Mouse (Mus musculus) frontal cortex, adult 2 months (tissue): ENCODE measurements at regions not wholly inside any gene's neighbourhood (a gene's known extent, or its start where the extent isn't known, plus 50 kb on each side); places are given as distances from the start of the nearest gene placed in this dataset.

Experiments
- DNase-seq, 2 experiments: peaks; one replicate each; pipeline ENCODE4 v3.0.0; 2022; ENCODE audit warnings: low spot score in 1 of 2; ENCODE audit errors: extremely low spot score in 1 of 2

DNA sequence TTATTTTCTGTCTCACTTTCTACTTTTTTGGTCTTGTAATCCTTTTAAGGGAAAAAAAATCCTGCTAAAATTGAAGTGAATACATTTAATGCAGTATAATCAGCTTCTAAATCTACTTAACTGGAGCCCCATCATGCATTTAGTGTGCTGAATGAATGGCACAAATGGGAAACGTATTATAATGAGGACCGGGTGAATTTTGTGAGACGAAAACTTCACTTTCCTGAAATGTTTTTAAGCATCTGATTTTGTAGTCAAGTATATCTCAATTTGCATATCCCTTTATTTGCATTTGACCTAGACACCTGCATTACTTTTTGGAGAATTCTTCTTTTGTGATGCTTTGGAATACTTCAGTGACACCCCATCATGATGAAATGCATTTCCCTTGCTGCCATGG, 889.1 kb downstream of the Epha4 start:
- no peak for DNase-seq

DNA sequence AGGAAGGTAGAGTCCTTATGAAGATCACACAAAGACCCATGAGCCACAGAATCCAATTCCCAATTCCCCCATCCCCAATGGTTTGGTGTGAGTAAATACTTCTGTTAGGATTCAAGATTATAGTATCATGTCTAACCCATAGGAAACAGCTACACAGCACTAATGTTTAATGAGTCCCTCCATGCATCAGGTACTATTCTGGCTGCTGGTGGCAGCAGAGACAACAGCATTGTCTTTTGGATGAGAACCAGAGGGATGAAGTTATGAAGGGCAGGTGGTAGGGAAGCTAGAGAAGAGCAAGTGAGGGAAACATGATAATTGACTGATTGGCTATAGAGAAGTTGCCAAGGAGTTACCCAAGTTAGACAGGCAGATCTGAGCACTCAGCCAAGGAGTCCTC, 885.0 kb downstream of the Epha4 start:
- no peak for DNase-seq

DNA sequence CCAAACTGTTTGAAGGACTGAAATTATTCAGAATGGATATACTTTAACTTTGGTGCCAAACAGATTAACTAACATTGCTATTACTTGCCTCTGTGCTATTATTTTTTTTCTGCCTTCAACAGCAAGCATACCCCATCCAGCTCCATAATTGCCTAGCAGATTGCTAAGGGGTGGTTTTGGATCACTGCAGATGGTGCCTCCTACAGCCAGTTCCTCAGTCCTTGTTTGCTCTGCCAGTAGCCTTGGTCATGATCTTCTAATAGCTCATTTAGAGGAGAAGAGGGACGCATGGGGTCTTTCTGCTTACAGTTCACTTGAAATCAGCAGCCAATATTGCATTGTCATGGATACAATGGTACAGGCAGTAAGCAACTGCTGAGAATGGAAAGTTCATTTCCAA, 880.8 kb downstream of the Epha4 start:
- no peak for DNase-seq

DNA sequence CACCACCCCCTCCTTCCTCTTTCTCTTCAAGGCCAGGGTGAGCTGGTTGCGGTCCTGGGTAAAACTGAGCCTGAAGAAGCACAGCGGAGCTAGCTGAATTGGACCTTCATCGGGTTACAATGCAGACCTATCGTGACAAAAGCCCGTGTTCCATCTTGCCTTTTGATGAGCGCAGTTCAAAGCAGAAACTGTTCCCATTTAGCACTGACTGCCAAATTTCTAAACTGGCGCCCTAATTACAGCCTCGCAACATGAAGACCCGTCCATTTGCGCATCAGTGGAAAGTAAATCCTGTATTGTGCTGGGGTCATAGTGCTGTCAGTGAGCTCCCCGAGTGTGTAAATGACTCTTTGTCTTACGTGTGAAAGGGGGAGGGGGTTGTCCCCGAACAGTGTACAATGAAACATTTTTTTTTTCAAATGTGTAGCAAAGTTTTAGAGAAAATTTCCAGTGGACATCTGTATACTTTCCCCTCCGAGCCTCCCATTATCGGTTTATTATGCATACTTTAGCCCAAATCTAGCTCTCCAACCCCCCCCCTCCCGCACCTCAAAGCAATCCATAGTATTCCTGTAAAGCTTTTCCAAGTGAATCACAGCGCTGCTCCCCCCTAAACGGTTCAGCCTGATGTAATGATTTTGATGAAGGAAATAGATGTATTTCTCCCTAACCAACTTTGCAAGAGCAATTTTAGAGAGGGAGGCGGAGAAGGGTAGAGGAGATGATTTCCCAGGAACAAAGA, 877.4 kb downstream of the Epha4 start:
- DNase-seq: no peak

DNA sequence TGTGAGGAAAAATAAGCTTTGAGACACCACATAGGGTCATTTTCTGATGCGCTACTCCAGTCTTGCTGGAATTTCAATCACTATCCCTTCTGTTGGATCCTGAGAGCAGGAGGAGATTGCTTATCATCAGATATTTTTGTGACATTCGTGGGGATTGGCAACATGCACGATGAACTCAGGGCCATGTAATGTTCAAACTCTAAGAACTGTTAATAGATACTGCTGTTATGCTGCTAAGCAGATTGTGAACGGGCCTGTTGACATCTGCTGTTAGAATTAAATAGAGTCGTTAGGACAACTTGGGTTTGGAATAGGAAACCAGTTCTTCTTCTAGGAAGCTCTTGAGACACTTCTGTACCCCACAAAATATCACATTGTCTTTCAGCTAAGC, 876.9 kb downstream of the Epha4 start:
- no peak for DNase-seq

DNA sequence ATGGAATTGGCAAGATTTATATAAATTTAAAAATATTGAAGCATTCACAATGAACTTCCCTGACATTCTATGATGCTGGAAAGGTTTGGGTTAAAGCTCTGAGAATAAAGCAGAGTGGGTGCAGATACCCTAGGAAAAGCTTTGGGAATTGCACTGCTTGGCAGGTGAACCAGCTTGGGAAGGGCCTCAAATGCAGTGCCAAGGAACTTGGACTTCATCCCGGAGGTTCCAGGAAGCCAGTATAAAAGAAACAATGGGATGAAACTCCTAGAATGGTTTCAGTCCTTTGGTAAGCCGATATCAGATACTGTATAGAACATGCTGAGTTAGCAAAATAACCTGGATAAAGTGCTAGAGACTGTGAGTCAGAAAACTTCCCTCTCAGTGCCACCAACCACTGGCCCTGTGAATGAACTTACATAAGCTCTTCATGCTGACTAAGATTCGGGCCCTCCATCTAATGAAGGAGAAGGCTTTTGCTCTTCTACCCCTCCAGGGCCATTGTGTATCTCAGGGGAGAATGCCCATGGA, 873.6 kb downstream of the Epha4 start:
- no peak for DNase-seq

DNA sequence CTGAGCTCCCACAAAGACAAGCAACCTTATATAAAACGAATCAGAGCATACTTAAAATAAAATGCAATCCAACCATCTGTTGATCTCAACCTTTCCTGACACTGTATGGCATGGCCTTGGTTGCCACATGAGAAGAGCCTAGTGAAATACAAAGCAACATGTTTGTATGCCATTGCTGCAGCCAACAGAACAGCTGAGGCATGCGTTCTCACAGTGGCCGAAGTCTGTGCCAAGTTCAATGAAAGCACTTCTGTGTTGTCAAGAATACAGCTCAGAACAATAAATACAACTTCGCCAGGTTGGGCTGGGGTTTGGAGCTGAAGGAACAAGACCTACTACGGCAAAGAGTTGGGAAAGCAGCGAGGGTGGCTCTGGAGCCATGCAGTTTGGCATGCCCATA, 872.2 kb downstream of the Epha4 start:
- no peak for DNase-seq

DNA sequence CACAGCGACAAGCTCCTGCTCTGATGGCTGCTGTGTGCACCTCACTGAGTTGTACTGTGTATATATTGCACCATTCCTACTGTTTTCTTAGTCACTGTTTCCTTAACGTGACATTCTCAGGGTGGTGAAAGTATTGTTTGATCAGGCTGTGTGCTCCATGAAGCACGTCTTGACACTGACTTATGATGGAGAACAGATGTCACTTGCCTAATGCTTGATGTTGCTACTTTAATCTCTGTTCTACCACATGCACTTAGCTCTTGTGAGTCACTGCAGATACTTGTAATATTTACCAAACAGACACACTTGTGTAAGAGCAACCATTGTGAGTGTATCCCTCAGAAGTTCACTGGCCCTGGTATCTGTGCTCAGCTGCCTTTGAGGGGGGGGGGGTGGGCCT, 870.0 kb downstream of the Epha4 start:
- no peak for DNase-seq

DNA sequence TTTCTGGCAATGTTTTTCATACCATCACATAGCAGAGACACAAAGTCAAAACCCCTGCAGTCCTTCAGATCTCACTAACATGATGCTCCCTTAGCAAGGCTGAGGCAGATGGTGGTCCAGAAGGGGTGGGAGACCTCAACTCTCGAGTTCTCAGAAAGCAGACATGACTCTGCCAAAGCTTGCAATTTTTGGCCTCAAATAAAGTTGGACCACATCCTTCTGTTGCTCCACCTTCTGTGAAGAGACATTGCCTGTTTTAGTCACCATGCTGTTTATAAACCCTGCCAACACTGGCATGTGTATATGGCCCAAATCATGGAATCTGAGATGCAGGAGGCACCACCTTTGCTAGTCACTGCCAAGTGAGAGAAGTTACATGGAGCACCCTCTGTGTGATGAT, 860.1 kb downstream of the Epha4 start:
- no peak for DNase-seq

DNA sequence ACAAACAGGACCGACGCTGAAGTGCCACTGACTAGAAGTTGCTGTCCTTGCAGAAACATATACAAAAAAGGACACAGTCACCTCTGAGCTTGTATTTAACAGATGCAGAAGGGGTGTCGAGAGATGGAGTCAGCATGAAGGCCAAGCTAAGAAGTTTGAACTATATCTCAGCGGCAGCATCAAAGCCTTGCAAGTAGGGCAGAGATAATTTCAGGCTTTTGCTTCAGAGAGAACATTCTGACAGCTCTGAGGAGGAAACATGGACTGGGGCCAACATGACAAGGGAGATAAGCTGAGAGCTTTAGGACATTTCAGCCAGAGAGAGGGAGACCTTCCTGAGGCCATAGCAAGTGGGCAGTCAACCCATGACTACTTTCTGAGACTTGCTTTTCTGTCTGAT, 856.7 kb downstream of the Epha4 start:
- DNase-seq: no peak

DNA sequence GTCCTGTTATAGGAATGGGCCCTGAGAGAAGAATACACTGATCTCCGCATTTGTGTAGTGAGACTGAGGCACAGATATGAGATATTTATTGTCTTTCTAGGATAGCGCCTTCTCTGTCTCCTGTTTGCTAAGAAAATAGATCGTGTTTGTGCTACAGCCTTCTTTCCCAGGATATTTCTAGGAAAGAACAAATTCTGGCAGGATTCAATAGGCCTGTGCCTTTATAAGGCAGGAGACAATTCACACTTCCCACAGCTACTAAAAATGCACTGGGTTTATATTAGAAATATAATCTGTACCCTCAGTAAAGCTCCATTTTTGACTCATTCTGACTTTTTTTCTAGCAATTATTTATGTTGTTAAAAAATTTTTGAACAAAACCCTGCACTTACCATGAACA, 854.7 kb downstream of the Epha4 start:
- peak; percentile 20 to 44 for DNase-seq

DNA sequence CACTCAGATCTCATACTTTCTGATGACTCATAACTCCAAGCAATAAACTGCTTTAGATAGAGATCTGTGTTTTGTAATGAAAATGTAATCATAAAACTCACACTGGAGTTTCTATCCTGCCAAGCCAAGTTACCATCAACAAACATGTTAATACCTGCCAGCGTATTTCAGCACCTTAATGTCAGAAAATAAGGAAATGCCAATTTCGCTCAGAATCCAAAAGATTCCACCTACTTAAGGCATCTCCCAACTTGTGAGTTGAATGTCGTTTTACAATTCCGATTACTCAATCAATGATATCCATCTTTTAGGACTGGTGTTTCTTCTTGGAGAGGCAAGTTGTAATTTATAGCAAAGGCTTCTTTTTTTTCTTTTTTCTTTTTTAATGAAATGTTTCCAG, 850.5 kb downstream of the Epha4 start:
- DNase-seq: no peak

DNA sequence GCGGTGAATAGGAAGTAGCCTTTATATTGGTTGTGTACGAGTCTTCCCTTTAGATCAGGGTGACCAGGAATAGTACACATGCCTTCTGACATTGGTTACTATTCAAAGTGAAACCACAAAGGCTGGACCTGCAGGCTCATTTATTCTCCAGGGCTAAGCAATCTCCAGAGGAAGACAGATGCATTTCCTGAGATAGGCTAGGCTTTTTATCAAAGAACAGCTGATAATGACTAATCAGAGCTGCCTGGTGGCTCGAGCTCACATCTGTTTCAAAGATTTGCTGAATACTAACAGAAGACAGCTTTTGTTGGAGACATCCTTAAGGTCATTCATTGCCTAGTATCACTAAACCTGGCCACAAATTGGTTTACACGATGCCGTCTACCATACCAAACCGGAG, 838.1 kb downstream of the Epha4 start:
- DNase-seq: no peak

DNA sequence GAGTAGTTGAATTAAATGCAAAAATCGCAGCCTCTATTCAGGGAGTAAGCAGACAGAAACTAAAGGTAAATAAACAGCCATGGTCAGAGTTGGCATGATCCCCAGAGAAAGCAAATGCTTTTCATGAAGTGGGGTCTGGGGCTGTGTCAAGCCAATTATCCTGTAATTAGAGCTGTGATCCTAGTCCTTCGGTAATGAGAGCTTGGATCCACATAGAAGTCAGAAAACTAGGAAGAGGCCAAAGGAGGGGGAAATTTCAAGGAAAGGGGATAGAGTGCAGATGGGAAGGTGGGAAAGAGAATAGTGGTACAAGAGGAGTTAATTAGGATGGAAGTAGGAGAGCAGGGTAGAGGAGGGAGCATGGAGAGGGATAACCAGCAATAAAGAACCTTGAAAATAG, 809.3 kb downstream of the Epha4 start:
- DNase-seq: no peak

DNA sequence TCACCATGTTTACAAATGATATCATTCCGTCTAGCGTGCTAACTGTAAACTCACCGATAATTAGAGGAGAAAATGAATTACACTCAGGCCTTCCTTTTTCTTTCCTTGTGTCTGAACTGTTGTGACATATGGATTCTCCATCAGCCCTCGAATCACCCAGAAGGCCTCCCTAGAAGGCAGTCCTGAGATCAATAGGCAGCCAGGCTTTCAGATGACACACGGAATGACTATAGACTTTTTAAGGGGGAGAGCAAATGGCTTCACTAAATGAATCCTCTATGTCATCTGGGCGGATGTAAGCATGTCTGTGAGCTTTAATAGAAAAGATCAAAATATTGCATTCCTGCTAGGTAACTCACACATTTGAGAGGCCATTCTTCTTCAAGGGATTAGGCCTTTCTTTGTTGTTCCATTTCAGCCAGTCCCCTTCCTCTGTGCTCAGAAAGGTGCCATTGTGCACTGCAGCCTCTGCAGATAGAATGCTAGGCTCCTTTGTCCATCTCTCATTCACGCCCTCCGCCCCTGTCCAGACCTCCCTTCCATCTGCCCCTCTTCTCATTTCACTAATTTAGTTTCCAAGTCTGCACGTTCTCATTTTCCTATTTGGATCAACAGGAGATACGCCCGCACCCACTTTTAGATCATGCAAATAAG, 797.1 kb downstream of the Epha4 start:
- no peak for DNase-seq

DNA sequence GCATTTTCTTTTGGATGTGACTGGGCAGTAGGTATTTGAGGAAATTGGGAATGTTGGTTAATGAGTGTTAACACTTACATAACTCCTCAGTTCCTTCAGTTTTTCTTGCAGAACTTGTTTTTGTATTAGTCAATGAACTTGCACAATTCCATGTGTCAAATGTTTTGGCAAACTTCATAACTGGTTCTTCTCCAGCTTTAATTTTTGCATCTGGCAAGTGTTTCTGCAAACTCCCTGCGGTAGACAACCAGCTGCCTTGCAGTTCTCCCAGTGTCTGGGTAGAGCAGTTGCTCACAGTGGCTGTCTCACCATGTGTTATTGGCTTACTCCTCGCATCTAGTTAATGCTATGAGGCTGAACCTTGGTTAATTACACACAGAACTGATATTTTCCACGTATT, 790.4 kb downstream of the Epha4 start:
- peak; percentile 1 to 23 for DNase-seq

DNA sequence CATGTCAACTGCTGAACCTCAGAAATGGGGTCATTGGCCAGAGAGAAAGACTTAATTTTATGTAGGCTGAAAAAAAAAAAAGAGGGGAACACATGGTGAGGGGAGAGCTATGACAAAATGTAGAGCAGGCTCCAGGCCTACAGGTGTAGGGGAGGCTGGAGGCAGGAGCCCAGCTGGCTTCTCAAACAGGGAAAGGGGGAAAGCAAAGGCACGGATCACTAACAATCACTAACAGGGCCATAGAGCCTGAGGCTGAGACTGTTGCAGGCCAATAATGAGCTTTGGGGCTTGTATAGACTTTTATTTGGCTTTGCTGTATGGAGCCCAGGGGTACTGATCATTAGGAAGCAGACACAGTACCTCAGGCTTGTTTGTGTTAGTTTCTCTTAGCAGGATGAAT, 777.9 kb downstream of the Epha4 start:
- DNase-seq: no peak

DNA sequence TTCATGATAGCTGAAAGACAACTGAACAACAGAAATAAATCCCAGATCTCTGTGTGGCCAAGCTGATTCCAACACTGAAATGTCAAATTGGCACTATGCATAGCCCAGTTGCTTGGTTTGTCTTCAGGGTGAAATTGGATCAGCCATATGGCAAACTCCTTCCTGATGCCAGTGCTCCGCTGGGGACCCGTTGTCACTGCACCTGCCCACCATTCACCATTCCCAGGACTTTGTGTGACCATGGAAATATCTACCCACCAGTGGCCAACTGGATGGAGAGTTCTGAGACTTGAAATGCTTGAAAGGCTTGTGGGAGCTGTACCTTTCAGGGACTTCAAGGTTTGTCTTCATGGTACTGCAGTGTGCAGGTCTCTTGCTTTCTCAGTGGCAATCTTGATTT, 777.2 kb downstream of the Epha4 start:
- no peak for DNase-seq

DNA sequence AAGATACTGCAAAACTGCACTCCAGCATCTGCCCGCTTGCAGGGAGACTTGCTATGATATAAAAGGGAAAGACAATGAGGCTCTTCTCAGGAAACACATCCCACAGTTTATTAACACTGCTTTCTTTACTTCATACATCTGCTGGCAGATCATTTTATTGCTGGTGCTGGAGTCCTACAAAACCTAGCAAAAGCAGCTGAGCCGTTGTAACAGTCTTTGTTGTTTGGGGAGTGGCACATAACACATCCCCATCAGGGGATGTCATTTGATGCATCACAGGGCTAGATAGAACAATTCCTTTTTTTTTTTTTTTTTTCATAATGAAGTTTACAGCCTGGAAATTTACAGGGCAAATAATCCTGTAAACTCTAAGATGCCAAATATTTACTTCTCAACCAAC, 742.2 kb downstream of the Epha4 start:
- DNase-seq: no peak

DNA sequence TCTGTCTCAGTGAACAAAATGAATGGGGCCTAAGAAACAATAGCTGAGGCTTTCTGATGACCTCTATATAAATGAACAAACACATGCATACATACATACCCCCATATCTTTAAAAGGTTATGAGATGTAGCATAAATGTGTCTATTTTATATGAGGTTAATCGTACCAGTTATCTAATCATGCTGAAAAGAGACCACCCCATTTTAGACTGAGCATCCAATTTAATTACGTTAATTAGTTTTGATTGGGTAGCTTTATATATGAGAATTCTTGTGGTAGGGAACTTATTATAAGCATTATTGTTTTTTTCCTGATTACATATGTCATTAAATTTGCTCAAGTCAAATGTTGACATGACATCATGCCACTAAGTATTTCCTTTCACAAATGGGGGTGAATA, 728.0 kb downstream of the Epha4 start:
- DNase-seq: no peak

DNA sequence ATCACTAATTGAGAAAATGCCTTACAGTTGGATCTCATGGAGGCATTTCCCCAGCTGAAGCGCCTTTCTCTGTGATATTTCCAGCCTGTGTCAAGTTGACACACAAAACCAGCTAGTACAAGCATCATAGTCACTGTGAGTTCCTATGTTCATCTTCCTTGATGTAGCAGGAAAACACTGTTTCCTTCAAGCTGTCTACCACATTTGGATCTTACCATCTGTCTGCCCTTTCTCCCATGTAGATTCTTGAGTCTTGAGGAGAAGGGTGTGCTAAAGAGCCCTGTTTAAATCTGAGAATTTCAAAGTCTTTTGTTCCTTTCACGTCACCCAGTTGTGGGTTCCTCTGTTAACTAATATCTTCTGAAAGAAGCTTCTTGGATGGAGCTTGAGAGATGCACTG, 721.5 kb downstream of the Epha4 start:
- peak; percentile 1 to 9 for DNase-seq

DNA sequence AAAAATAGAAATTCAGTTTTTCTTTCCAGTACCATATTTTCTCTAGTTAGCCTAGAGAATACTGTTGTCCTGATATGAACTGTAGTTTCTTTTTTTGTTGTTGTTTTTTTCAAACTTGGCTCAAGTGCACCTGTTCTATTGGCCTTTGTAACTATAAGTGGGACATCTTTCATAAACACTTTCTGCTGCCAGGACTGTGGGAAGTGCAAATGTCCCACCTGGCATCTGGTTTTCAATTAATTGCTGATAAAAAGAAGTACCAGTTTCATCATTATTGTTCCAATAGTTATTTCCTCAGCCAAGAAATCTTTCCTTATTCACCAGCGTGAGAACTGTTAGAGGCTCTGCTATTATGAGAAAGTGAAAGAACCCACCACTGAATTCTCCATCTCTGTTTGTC, 695.0 kb downstream of the Epha4 start:
- DNase-seq: no peak
